Mouse (Mus musculus) brain, embryonic 14.5 days (tissue): ENCODE measurements around the gene Smurf1.

Source experiments
- CTCF ChIP-seq: fragments of 200-500 bp; IDR thresholded peaks from 2 replicates; pipeline ENCODE4 v1.5.1; 2012; ENCODE audit warnings: inconsistent platforms, mild to moderate bottlenecking, moderate library complexity, borderline replicate concordance; ENCODE audit not compliant: insufficient read depth, insufficient read length; ENCODE audit errors: extremely low read depth
- POLR2A ChIP-seq: fragments of 200-500 bp; IDR thresholded peaks from 2 replicates; pipeline ENCODE4 v1.6.1; 2012; ENCODE audit warnings: mild to moderate bottlenecking, inconsistent platforms, borderline replicate concordance; ENCODE audit not compliant: poor library complexity, insufficient read depth, insufficient read length, severe bottlenecking; ENCODE audit errors: extremely low read depth

DNA sequence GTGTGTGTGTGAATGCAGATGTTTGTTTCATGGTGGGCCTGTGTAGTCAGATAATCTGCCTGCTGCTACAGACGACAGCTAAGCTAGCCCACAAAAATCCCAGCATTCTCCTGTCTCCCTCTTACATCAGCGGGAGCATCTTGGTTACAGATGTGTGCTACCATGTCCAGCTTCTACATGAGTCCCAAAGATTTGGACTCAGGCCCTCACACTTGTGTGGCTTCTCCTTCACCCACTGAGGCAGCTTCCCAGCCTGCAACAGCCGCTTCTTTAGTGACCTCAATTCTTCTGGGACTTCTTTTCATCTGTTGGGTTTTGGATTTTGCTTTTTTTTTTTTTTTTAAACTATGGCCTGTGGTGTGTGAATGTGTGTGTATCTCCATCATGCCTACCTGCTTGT lies 92.8 kb downstream of the Smurf1 start:
- no peak for TF ChIP-seq CTCF
- TF ChIP-seq POLR2A, result no peak
